Mouse (Mus musculus) midbrain, embryonic 12.5 days (tissue): ENCODE results near the gene Taar3. TPM values are rescaled to one million over a fixed set of nuclear protein-coding genes. Genes with fewer than 3 reads are reported as not detected.

Experiments
- ATAC-seq: fragments of 200-750 bp; cut with Nextera tagmentation; 2 replicates; pipeline ENCODE4 v1.8.0; 2017; ENCODE audit warnings: low read depth, moderate TSS enrichment, moderate library complexity; ENCODE audit not compliant: low FRiP score
- H3K27ac ChIP-seq: fragments of 300-500 bp; sonication (generic); replicated peaks from 2 replicates; pipeline ENCODE4 v1.5.1; 2016; ENCODE audit warnings: mild to moderate bottlenecking
- H3K27me3 ChIP-seq: fragments of 300-500 bp; sonication (generic); 2 replicates; pipeline ENCODE4 v1.6.1; 2016; ENCODE audit warnings: mild to moderate bottlenecking
- H3K36me3 ChIP-seq: fragments of 300-500 bp; sonication (generic); 2 replicates; pipeline ENCODE4 v1.6.1; 2016
- H3K4me1 ChIP-seq: fragments of 300-500 bp; sonication (generic); 2 replicates; pipeline ENCODE4 v1.6.1; 2016
- H3K4me2 ChIP-seq: fragments of 300-500 bp; sonication (generic); replicated peaks from 2 replicates; pipeline ENCODE4 v1.6.1; 2016; ENCODE audit warnings: mild to moderate bottlenecking, moderate library complexity
- H3K4me3 ChIP-seq: fragments of 300-500 bp; sonication (generic); 2 replicates; pipeline ENCODE4 v1.5.1; 2016; ENCODE audit warnings: mild to moderate bottlenecking
- H3K9ac ChIP-seq: fragments of 300-500 bp; sonication (generic); replicated peaks from 2 replicates; pipeline ENCODE4 v1.6.1; 2016; ENCODE audit warnings: mild to moderate bottlenecking, moderate library complexity
- H3K9me3 ChIP-seq: fragments of 300-500 bp; sonication (generic); 2 replicates; pipeline ENCODE4 v1.6.1; 2016; ENCODE audit warnings: mild to moderate bottlenecking
- WGBS: fragments of 180-500 bp; shearing (Covaris S2); methylation state at CpG from one replicate; pipeline ENCODE4 v1.1.7; 2016; 5-methylcytosine and 5-hydroxymethylcytosine counted together
- polyA plus RNA-seq: library from polyadenylated mRNA; unstranded; fragments of >200 nt; fragmentation: Nextera tagmentation; extraction: Ambion mirVana; gene quantifications from 2 replicates; pipeline ENCODE4 v1.2.1, GENCODE M21; 2016

The Taar3 gene
- polyA plus RNA-seq, 1 experiment from 2014 or later, result not detected

- Histone ChIP-seq H3K27ac (no peak overlapping the region), H3K9ac (no peak overlapping the region), H3K4me2 (no peak overlapping the region), H3K9me3 (no peaks in the 10 kb centered on the region), H3K4me1 (no peaks in the 10 kb centered on the region), H3K27me3 (no peaks in the 10 kb centered on the region), H3K36me3 (no peaks in the 10 kb centered on the region), H3K4me3 (no peak overlapping the region)
- 68% methylated on average over 3 of the region's 3 CpGs for WGBS
- no peak for ATAC-seq
These were observed 14.1 kb downstream of the Taar3 start for GRCm38 (mm10) chr10:23963444-23963843.

GRCm38 (mm10) chr10:23964921-23965610 is 15.7 kb downstream of the Taar3 start:
- 90% methylated on average over 6 of the region's 6 CpGs for WGBS
- H3K27ac ChIP-seq, result no peak overlapping the region
- no peak overlapping the region for H3K4me2 ChIP-seq
- H3K36me3 ChIP-seq, result no peaks in the 10 kb centered on the region
- H3K4me3 ChIP-seq, result no peak overlapping the region
- ATAC-seq, result no peak
- H3K27me3 ChIP-seq, result no peaks in the 10 kb centered on the region
- H3K9me3 ChIP-seq, result no peaks in the 10 kb centered on the region
- H3K9ac ChIP-seq, result no peak overlapping the region
- H3K4me1 ChIP-seq, result no peaks in the 10 kb centered on the region

GRCm38 (mm10) chr10:23970656-23971165 is 21.4 kb downstream of the Taar3 start, which contains the start of gene Taar5:
Gene Taar5, plus strand, starts transcription at chr10:23970706.
- Histone ChIP-seq H3K9me3 (no peaks in the 10 kb centered on the region), H3K27me3 (no peaks in the 10 kb centered on the region), H3K36me3 (no peaks in the 10 kb centered on the region), H3K27ac (no peak within 1 kb of the TSS), H3K4me2 (no peak within 1 kb of the TSS), H3K4me1 (no peaks in the 10 kb centered on the region), H3K4me3 (no peak within 1 kb of the TSS), H3K9ac (no peak within 1 kb of the TSS)
- WGBS, result 94% methylated on average over 11 of the region's 11 CpGs
- ATAC-seq, result no peak

DNA sequence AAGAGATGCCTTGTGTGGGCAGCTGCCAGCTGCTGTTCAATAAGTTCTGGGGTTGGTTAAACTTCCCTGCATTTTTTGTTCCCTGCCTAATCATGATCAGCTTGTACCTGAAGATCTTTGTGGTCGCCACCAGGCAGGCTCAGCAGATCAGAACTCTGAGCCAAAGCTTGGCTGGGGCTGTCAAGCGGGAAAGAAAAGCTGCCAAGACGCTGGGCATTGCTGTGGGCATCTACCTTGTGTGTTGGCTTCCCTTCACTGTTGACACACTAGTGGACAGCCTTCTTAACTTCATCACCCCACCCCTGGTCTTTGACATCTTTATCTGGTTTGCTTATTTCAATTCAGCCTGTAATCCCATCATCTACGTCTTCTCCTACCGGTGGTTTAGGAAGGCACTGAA is 21.9 kb downstream of the Taar3 start:
- H3K4me2 ChIP-seq, result no peak overlapping the region

GRCm38 (mm10) chr10:23977958-23978357 is 28.6 kb downstream of the Taar3 start:
- Histone ChIP-seq H3K4me1 (no peaks in the 10 kb centered on the region), H3K27me3 (no peaks in the 10 kb centered on the region), H3K4me3 (no peak overlapping the region), H3K36me3 (no peaks in the 10 kb centered on the region), H3K4me2 (no peak overlapping the region), H3K9ac (no peak overlapping the region), H3K9me3 (no peaks in the 10 kb centered on the region), H3K27ac (no peak overlapping the region)
- WGBS, result 48% methylated on average over 4 of the region's 4 CpGs
- no peak for ATAC-seq

More for the DNA sequence above, 21.9 kb downstream of the Taar3 start:
- WGBS, result 76% methylated on average over 5 of the region's 5 CpGs
- no peaks in the 10 kb centered on the region for H3K4me1 ChIP-seq
- no peaks in the 10 kb centered on the region for H3K9me3 ChIP-seq
- no peak for ATAC-seq
- H3K9ac ChIP-seq, result no peak overlapping the region
- H3K4me3 ChIP-seq, result no peak overlapping the region
- no peak overlapping the region for H3K27ac ChIP-seq
- no peaks in the 10 kb centered on the region for H3K36me3 ChIP-seq
- no peaks in the 10 kb centered on the region for H3K27me3 ChIP-seq

GRCm38 (mm10) chr10:23978901-23979705 is 29.7 kb downstream of the Taar3 start:
- no peak overlapping the region for H3K27ac ChIP-seq
- no peaks in the 10 kb centered on the region for H3K36me3 ChIP-seq
- no peaks in the 10 kb centered on the region for H3K4me1 ChIP-seq
- H3K4me3 ChIP-seq, result no peak overlapping the region
- peak; percentile 77 for ATAC-seq
- H3K9ac ChIP-seq, result no peak overlapping the region
- WGBS, result 43% methylated on average over 16 of the region's 16 CpGs
- no peaks in the 10 kb centered on the region for H3K27me3 ChIP-seq
- H3K4me2 ChIP-seq, result no peak overlapping the region
- H3K9me3 ChIP-seq, result no peaks in the 10 kb centered on the region

GRCm38 (mm10) chr10:23985546-23985945 is 36.2 kb downstream of the Taar3 start, which contains the start of gene Taar6:
Gene Taar6, minus strand, starts transcription at chr10:23985646.
- Histone ChIP-seq H3K36me3 (no peaks in the 10 kb centered on the region), H3K4me2 (no peak within 1 kb of the TSS), H3K9me3 (no peaks in the 10 kb centered on the region), H3K9ac (no peak within 1 kb of the TSS), H3K27me3 (no peaks in the 10 kb centered on the region), H3K27ac (no peak within 1 kb of the TSS), H3K4me1 (no peaks in the 10 kb centered on the region), H3K4me3 (no peak within 1 kb of the TSS)
- WGBS, result 78% methylated on average over 8 of the region's 8 CpGs
- ATAC-seq, result no peak

DNA sequence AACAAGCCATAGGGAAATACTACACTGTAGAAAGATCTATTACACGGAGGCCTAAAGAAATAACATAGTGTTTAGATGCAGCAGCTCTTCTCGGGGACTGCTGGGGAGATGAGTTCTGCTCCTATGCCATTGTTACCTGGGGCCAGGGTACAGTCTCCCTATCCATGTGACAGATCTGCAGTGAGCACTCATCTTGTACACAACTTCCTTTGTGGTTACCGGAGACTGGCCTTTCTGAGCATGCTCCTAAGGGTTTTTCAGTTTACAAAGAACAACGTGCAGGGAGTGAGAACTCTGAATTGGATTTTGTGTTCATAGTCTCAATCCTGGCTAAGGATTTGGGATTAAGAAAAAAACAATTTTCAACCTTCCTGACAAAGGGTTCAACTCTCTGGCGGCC is 37.1 kb downstream of the Taar3 start:
- 78% methylated on average over 5 of the region's 5 CpGs for WGBS
- no peaks in the 10 kb centered on the region for H3K36me3 ChIP-seq
- no peaks in the 10 kb centered on the region for H3K9me3 ChIP-seq
- H3K27ac ChIP-seq, result no peak overlapping the region
- H3K4me2 ChIP-seq, result no peak overlapping the region
- no peaks in the 10 kb centered on the region for H3K27me3 ChIP-seq
- no peak overlapping the region for H3K4me3 ChIP-seq
- no peaks in the 10 kb centered on the region for H3K4me1 ChIP-seq
- H3K9ac ChIP-seq, result no peak overlapping the region
- no peak for ATAC-seq

- ATAC-seq, result no peak
- Histone ChIP-seq H3K9ac (no peak within 1 kb of the TSS), H3K27ac (no peak within 1 kb of the TSS), H3K4me1 (no peaks in the 10 kb centered on the region), H3K4me2 (no peak within 1 kb of the TSS), H3K4me3 (no peak within 1 kb of the TSS), H3K9me3 (no peaks in the 10 kb centered on the region), H3K27me3 (no peaks in the 10 kb centered on the region), H3K36me3 (no peaks in the 10 kb centered on the region)
- 84% methylated on average over 3 of the region's 3 CpGs for WGBS
These were observed 44.0 kb downstream of the Taar3 start, which contains the start of gene Taar7a for GRCm38 (mm10) chr10:23993381-23993780. Gene Taar7a, minus strand, starts transcription at chr10:23993481.

- H3K4me1 ChIP-seq, result no peaks in the 10 kb centered on the region
- ATAC-seq, result no peak
- no peak within 1 kb of the TSS for H3K27ac ChIP-seq
- H3K4me3 ChIP-seq, result no peak within 1 kb of the TSS
- no peaks in the 10 kb centered on the region for H3K27me3 ChIP-seq
- H3K4me2 ChIP-seq, result no peak within 1 kb of the TSS
- H3K9ac ChIP-seq, result no peak within 1 kb of the TSS
- H3K36me3 ChIP-seq, result no peaks in the 10 kb centered on the region
- WGBS, result 93% methylated on average over 1 of the region's 1 CpGs
- no peaks in the 10 kb centered on the region for H3K9me3 ChIP-seq
These were observed 50.3 kb downstream of the Taar3 start, which contains the start of gene Taar7b for GRCm38 (mm10) chr10:23999639-24000038. Gene Taar7b, plus strand, starts transcription at chr10:23999939.
